Mouse (Mus musculus) spleen, embryonic (tissue): ENCODE results near the gene Tiam1.

Source experiments
- CTCF ChIA-PET: fragments of 350-600 bp; sonication (Branson Sonifier 250); formaldehyde crosslinking; loops from one replicate; lab custom pipeline; 2022; lab: Charles Lee

The Tiam1 gene

DNA sequence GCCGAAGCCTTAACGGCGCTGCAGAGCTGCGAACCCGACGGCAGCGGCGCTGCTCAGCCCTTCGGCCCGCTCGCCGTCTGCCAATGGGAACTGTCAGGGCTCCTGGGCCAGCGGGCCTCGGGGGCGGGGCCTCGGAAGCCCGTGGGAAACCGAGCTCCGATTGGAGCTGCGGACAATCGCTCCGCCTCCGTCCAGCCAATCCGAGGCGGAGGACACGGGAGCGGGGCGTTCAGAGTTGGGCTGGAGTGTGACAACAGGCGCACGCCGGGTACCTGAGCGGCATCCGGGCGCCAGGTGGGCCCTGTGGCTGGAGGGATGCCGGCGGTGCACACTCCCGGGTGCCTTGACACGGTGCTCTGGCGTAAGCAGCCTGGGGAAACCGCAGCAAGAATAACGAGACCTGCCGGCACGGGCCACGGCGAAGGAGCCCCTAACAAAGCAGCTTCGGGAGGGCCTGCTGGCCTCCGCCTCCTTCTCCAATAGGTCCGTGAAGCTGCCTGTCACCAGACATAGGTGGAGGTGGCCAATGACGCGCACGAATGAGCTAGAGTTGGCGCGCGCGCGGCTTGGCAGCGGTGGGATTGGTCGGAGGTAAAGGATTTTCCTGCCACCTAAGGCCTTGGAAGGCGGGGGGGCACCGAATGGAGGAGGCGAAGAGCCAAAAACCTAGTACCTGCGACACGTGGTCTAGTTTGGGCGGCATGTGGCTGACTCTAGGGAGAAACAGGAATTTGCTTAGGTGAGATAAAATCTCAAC is at the start of gene Tiam1:
Gene Tiam1, minus strand, starts transcription at position 10 of the 757 bp plus-strand sequence.
- CTCF ChIA-PET, result no interaction called here

DNA sequence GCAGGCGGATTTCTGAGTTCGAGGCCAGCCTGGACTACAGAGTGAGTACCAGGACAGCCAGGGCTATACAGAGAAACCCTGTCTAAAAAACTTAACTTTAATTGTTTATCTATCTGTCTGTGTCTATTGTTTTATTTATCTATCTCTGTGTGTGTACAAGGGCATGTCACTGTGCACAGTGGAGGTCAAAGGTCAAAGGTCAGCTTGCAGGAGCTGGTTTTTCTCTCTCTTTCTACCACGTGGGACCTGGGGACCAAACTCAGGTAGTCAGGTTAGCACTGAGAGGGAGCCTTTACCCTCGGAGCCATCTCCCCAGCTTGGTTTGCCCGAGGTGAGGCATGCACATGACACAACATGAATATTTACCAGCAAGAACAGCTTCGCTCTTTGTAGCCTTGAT is 47.7 kb upstream of the Tiam1 start:
- CTCF ChIA-PET, result interaction anchor here (0.5 kb wide), 1 partner anchor 31 kb away, joined by 3 read pairs; no protein-coding TSS in a partner anchor

DNA sequence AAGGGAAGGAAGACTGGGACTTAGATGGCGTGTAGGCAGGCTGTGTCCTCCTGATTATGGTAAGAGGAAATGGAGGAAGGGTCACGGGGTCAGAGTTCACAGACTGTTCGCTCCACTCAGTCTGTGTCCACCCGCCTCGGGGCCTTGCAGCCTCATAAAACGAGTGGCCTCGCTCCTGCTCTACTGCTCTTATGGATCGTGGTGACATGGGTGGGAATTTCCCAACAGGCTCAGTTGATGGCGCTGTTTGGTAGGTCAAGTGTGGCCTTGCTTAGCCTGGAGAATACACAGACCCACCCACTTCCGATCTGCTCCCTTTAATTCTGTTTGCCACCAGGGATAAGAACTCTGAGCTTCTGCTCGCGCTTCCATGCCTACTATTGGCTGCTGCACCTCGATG is 43.9 kb upstream of the Tiam1 start:
- CTCF ChIA-PET, result no interaction called here

DNA sequence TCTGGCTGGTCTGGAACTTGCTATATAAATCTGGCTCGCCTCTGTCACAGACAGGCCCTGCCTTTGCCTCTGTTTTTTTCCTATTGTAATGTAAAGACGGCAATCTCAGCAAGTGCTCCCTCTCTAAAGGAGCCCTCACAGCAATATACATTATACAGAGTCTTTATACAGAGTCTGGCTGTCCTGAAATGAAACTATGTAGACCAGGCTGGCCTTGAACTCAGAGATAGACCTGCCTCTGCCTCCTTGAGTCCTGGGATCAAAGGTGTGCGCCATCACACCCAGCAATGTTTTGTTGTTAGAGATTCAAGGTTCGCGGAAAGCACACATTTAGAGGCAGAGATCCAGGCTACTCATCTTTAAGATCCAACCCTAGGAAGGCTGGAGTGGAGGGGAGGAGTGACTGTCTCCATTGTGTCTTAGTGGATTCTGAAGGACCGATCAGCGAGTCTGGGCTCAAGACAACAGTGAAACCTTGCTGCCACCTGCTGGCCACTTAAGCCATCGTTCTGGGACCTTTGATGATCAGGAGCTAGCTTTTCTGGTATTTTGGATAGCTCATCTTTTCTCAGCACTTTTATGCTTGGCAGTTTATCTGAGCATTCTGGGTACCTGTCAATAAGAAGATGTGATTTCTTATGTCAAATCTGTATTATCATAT is 42.5 kb upstream of the Tiam1 start:
- CTCF ChIA-PET, result interaction anchor here (0.6 to 0.7 kb wide), 2 partner anchors 15 to 543 kb away, joined by 4 to 6 read pairs; no protein-coding TSS in a partner anchor

DNA sequence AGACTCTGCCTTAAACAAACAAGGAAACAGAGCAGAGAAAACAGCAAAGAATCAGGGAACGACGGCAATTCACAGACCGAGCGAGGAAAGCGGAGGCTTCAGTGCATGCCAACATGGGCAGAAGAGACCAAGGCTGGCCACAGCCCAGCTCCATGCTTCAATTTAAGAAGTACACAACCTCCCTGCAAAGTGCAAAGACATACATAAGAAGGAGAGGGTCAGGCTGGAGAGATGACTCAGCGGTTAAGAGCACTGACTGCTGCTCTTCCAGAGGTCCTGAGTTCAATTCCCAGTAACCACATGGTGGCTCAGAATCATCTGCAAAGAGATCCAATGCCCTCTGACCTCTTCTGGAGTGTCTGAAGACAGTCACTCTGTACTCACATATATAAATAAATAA is 40.6 kb upstream of the Tiam1 start:
- CTCF ChIA-PET, result interaction anchor here (1.2 kb wide), 1 partner anchor 150 kb away, joined by 4 read pairs; no protein-coding TSS in a partner anchor

DNA sequence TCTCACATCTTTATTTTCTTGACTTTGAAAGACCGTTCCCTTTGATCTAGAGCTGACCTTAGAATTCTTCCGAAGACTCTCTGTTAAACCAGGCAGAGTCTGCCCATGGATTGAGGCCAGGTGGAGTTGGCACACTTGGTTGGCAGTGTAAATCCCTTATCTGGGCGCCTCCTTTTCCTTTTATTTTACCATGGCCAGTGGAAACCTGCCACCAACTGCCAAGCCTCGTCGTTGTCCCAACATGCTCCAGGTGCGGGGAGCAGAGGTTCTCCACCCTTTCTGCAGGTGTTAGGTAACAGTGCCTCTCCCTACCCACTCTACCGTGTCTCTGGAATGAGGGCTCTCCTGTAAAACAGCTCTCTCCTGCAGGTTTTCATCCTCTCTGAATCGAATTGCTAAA is 38.1 kb upstream of the Tiam1 start:
- CTCF ChIA-PET, result no interaction called here

DNA sequence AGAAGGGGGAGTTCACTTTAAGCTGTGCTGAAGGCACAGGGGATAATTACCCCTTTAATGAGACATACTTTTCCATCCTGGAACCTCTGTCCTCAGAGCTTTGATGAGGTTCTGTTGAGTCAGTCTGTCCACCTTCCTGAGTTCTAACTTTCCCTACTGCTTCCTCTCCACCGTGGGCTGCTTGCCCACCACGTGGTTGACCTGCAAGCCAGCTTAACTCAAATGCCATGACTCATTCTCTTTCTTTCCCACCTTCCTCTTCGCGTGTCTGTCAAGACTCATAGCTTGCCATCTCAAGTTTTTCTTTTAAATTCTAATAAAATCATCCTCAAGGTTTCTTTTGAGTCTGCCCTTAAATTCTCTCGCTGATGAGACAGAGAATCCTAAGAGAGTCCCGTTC is 37.4 kb upstream of the Tiam1 start:
- CTCF ChIA-PET, result no interaction called here

DNA sequence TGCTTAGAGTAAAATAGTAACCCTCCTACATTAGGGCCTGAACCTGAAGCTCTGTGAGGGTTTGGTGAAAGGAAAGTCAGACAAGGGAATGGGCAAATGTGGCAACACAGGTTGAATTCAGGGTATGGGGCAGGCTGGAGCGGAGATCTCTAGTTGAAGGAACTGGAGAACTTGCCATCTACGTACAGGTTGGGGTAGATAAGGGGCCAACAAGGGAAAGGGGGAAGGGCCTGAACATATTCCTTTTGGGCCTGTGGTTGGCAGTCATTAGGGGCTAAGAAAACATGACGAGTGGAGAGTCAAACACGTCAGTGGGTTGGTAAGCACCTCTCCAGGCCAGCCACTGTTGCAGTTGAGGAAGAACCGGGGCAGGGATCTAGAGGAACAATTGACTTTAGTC is 36.3 kb upstream of the Tiam1 start:
- CTCF ChIA-PET, result no interaction called here

DNA sequence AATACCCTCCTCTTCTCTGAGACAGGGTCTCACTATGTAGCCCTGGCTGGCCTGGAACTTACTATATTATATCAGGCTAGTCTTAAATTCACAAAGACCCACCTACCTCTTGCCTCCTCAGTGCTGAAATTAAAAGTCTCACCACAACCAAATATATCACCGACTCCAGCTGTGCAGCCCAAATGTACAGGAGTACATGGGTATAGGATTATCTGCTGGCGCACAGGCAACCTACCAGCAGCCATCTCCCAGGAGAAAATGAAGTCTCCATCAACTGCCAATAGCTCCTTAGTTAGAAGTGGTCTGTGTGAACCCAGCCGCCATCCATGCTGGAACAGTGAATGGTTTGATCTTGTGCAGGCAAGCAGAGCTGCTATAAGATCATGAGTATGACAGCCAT is 34.8 kb upstream of the Tiam1 start:
- CTCF ChIA-PET, result no interaction called here

DNA sequence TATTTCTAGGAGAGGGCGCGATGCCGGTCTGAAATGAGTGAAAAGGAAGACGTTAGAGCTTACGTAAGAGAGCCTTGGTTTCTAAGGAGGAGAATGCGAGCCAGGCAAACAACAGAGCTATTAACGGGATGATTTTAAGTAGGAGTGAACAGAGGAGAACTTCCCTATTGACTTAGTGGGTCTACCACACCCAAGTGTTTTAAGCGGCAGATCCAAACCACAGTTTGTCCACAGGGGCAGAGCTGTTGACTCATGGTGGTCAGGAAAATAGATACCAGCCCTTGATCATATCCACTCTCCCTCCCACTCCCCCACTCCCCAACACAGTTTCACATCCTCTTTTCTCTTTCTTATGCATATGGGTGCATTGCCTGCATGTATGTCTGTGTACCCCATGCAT is 33.9 kb upstream of the Tiam1 start:
- CTCF ChIA-PET, result no interaction called here

DNA sequence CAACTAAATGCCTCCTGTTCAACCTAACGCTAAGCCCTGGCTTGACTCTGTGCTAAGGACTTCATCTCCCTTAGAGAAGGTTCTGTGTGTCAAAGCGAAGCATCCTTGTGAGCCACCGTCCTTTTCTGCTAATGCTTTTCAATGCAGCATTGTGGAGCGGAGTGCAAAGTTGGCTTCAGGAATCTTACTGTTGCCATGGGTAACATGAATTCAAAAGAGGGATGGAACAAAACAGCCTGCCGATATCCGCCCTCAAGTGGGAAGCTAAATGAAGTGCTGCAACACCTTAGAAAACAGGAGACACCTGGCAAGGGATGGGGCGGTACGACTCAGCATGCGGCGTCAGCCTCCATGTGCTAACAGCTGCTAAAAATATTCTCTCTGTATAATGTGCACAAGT is 32.9 kb upstream of the Tiam1 start:
- CTCF ChIA-PET, result no interaction called here

DNA sequence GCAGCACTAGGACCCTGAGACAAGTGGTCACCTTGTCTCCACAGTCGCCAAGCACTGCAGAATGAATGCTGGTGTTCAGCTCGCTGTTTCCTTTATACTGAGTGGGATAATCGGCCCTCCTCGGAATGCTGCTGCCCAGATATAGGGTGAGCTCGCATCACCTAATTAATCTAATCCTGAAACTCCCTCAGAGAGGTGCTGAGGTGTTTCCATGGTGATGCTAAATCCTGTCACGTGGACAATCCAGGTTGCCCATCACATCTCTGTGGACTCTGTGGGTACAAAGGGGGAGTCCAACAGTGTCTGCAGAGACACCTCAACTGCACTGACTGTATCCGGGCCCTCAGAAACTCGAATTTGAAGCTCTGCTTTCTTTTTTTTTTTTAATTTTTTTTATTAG is 27.8 kb upstream of the Tiam1 start:
- CTCF ChIA-PET, result no interaction called here

DNA sequence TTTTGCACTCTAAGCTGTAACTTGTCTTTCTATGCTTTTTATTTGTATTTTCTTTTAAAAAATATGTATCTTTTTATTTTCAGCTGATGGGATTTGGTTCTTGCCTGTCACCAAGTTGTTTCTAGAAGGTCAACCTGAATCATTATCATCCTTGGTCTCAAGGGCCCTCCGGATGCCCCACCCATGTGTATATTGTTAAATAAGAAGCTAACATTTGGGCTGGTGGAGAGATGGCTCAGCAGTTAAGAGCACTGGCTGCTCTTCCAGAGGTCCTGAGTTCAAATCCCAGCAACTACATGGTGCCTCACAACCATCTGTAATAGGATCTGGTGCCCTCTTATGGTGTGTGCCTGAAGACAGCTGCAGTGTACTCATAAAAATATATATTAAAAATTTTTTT is 27.1 kb upstream of the Tiam1 start:
- CTCF ChIA-PET, result interaction anchor here (0.6 kb wide), 2 partner anchors 67 to 874 kb away, joined by 3 to 8 read pairs; partner anchors contain the start of gene Paxbp1

DNA sequence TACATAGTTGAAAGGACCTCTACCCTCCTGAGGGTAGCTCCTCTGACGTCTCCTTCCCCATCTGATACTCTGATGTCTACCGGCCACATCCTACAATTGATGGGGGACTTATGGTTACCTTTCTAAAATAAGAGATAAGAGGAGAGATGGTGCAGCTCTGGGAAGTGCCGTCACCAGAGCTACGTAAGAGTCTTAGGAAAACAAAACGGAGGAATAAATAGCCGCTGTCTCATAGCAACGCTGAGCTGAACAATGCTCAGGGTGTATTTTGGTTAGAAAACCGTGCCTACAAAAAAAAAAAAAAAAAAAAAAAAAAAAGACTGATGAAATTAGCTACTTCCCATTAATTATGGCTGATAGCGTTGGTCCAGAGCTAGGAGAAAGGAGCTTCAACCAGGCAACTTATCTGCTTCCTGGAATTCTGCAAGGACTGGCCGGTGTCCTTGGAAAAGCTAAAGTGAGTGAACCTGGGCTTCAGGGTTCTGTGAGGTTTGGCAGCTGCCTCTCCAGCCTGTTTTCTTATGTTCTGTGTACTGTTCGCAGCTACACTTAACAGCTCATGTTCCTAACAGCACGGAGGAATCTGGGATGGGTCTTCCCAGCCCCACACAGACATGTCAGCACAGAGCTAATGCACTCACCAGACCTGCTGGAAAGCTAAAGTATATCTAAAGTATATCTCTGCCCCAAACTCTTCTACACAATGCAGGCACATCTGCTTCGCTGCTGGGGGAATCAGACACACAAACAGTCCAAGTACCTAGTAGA is 26.5 kb upstream of the Tiam1 start:
- CTCF ChIA-PET, result interaction anchor here (0.7 kb wide), 1 partner anchor 280 kb away, joined by 12 read pairs; no protein-coding TSS in a partner anchor

DNA sequence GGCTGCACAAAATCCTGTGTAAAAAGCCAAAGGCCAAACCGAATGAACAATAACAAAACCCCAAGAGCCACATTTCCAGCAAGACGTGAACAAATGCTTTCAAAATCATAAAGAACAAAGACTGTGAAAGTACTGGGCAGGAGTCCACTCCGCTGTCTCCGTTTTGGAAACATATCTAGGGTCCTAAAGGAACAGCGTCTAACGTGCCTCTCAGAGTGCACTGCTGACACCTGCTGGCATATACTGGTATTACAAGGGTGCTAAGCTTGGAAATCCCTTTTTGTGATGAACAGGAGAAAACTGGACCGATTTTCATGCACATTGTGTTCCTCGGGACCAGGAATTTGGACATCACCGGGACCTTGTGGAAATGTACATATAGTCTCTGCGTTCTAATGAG is 24.1 kb upstream of the Tiam1 start:
- CTCF ChIA-PET, result interaction anchor here (0.5 to 0.6 kb wide), 2 partner anchors 107 to 600 kb away, joined by 4 to 8 read pairs; no protein-coding TSS in a partner anchor

DNA sequence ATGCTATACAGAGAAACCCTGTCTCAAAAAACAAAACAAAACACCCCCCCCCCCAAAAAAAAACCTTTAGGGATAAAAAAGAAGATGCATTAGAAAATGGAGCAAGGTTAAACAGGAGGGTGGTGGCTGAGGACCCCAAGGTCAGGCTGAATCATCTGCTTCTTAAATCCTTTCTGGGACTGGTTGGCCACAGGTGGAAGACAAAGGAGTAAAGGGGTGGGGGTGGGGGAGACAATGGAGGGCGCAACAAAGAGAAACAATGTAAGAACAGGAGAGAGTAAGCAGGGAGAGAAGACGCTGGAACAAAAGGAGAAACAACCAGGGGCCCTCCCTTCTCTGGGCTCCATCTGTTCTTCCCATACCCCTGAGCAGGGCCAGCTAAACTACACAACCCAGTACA is 21.9 kb upstream of the Tiam1 start:
- CTCF ChIA-PET, result no interaction called here

DNA sequence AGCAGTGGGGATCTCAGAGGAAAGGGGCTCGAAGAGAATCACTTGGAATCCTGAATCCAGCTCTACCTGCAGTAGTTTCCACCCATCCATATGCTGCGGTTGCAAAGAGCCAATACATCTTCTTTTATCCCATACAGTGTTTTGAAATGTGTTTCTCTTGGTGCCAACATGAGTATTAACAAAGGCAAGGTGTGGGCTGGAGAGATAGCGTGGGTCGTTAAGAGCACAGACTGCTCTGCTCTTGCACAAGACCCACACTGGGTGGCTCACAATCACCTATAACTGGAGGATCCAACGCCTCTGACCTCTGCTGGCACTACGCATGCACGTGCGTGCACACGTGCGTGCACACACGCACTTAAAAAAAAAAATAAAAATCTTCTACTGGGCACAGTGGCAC is 21.4 kb upstream of the Tiam1 start:
- CTCF ChIA-PET, result no interaction called here

DNA sequence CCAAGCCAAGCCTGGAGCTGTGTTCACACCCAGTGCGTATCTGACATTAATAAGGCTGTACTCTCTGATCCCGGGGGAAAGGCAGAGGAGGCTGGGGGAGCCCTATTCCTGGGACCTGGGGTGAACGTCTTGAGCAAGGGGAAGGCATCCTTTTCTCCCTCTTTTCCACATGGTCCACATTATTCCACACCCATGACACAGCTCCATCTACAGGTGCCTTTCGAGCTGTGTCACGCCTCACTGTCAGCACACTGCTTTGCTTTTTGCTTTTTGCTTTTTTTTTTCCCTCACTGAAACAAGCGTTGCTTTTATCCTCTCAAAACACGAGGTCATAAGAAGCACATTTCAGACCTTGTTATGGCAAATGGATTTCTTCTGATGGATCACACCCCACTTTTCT is 11.5 kb upstream of the Tiam1 start:
- CTCF ChIA-PET, result no interaction called here

DNA sequence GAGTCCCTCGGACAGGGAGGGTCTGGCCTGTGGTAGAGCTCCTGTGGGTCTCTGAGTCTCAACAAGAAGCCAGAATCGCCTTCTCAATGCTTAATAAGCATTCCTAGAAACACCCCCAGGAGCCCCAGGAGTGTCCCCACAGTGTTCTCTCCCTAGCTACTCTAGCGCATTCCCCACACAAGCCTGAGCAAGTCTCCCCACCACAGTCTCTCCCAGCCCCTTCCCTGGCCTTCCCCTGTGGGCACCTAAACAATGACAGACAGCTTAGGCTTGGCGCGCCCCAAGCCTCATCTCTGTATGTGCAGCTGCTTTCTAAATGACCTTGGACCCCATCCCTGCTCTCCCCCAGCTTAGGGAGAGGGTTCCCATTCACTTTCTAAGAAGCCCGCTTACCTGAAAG is 7.3 kb upstream of the Tiam1 start:
- CTCF ChIA-PET, result no interaction called here

DNA sequence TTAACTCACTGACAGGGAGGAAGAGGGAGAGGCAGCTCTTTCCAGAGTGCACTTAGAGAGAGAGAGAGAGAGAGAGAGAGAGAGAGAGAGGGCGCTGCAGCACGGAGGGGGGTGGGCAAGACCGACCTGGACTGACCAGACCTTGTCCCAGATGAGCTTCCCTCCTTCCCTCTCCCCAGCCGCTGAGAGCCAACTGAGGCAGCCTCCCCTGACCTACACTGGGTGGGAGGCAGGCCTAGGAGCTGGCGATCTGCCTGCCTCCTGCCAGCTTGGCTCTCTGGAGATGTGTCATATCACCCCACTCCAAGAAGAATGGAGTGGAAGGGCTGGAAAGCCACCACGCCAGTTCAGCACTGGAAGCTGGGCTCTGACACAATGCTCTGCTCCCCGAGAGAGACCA is 6.6 kb upstream of the Tiam1 start:
- CTCF ChIA-PET, result no interaction called here

DNA sequence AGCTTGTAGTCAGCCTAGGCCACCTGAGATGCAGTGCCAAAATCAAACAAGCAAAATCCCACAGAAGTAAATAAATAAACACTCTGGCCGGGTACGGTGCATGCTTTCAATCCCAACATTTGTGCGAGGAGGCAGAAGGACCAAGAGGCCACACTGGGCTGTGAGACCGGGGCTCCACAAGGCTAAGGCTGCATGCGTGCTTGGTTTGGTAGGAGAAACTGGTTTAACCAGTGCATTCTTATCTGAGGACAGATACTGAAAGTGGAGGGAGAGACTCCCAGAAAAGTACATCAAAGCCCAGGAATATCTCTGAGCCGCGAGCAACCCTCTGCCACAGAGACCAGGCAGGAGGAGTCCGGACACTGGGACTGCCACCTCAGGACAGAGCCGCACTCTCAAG is 5.8 kb upstream of the Tiam1 start:
- CTCF ChIA-PET, result no interaction called here

DNA sequence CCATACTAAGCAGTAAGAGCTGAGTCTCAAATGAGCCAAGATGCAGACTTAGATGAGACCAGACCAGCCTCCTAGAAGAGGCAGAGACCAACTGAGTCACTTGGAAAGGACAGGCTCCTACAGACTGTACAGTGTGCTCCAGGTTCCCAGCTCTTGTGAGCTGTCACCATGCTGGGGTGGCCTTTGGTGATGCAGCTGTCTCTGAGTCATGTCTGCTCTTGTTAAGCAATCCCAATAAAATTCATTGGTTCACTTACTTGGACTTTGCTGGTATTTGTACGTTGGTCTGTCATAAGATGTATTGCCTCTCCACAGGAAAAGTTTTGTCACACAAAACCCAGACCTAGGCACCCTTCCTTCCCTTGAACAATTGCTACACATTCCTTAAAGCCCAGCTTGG is 1.7 kb upstream of the Tiam1 start:
- CTCF ChIA-PET, result no interaction called here
